Mouse (Mus musculus) retina, adult 2 months (tissue): Measurements from ENCODE around the gene Med17.

Experiments
- DNase-seq: peaks from one replicate; pipeline ENCODE4 v3.0.0-alpha.2; 2012; ENCODE audit warnings: low read depth, low spot score

Gene Med17

GRCm38 (mm10) chr9:15237516-15238296 is 42.0 kb downstream of the Med17 start:
- DNase-seq, result no peak

GRCm38 (mm10) chr9:15235986-15236385 is 43.7 kb downstream of the Med17 start:
- DNase-seq, result no peak

GRCm38 (mm10) chr9:15233604-15234003 is 46.1 kb downstream of the Med17 start:
- no peak for DNase-seq

GRCm38 (mm10) chr9:15232445-15232844 is 47.3 kb downstream of the Med17 start:
- no peak for DNase-seq

GRCm38 (mm10) chr9:15224912-15225311 is 54.8 kb downstream of the Med17 start:
- DNase-seq, result no peak

GRCm38 (mm10) chr9:15213695-15214094 is 66.0 kb downstream of the Med17 start:
- DNase-seq, result no peak

GRCm38 (mm10) chr9:15211876-15212275 is 67.9 kb downstream of the Med17 start:
- DNase-seq, result no peak
